Mouse (Mus musculus): ENCODE data around the gene Rrp8.

DNA sequence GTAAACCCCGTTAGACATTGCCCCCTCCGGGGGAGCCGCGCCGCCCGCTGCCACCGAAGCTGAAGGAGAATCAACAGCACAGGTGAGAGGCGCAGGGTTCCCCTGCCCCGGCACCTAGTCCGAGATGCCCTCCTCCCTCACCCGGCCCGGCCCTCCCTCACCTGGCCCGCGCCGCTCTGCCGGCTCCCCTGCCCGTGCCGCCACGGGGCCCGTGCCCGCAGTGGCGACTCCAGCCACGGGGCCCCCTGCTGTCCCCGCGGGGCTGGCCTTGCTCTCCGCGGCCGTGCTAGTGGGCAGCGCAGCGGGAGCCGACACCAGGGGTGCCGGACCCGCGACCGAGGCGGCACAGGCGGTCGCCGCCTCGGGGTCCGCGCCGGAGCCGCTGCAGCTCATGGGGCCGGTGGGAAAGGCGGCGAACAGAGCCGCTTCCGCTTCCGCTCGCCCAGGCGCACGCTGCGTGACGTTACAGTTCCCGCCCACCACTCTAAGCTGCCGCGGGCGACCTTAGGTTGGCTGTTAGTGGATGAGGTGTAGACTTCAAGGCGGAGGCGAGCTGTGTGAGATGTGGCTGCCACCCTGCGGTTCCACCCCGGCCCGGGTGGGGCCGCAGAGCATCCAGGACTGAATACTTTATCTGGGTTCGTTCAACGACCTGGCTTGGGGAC, 6.9 kb upstream of the Rrp8 start, which contains the start of gene Taf10:
- TF ChIP-seq CTCF (IDR thresholded peaks at IDR 0.05; ENCODE audit: borderline replicate concordance, control insufficient read depth, extremely low read depth, insufficient read depth, low read length, poor library complexity) (peak; percentile 29; the same call in 1 of the 2 replicates), POLR2A (IDR thresholded peaks at IDR 0.05; ENCODE audit: control insufficient read depth, extremely low read depth, insufficient read depth, low read length, poor library complexity) (peak; percentile 75)
